11 mouse cellular contexts compared by ENCODE assay signal in the genomic region with DNA sequence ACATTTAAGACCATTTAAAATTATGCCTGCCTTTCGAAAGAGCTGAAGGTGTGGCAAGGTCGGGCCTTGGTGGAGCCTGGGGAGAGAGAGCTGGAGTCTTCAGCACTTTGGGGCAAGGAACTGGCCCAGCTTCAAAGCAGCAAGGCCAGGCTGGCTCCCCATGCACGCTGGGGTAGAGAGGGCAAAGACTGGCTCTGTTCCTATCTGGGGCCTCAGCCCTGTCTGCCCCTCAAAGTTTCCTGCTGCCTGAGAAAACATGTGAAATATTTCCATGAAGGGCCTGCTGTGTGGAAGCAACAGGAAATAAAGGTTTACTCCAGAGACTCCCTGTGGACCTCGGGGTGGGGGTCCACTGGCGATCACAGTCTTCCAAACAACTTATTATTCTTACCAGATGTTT.
DNase-seq lines count a peak whose midpoint lies in the region; ATAC-seq lines count a peak whose summit lies in the region.
"Had no signal": no experiment of that assay in that cellular context is flagged by ENCODE, and none has a peak within 500 bp of the region (broad histone marks: within the 10 kb centered on the region; RNA-seq: fewer than 3 reads in every experiment).

No protein-coding gene starts in this region.

- DNase-seq in adrenal gland, adult 2 months: peak; percentile 33
- DNase-seq in adrenal gland, postnatal 10 days: no peak
- DNase-seq in kidney, postnatal 10 days: no peak
- DNase-seq in embryonic facial prominence, embryonic 10.5 days (ENCODE audit: low spot score): peak; percentile 36
- DNase-seq in retina, embryonic 14.5 days (ENCODE audit: low spot score): no peak
- DNase-seq: cerebellum, postnatal 14 days; gastrocnemius, postnatal 36 days had no signal

- ATAC-seq in kidney, embryonic 14.5 days (ENCODE audit: low FRiP score, low TSS enrichment): no peak
- ATAC-seq in intestine, embryonic 15.5 days: no peak
- no peak for ATAC-seq in erythroid progenitor cell, adult 5-6 weeks (replicated peaks; ENCODE audit: low FRiP score, poor library complexity, severe bottlenecking)
- ATAC-seq: lung, postnatal 0 days had no signal

- no peaks in the 10 kb centered on the region for H3K27me3 ChIP-seq in kidney, embryonic 14.5 days (ENCODE audit: control insufficient read depth, insufficient read depth, low read length)
- H3K27me3 ChIP-seq in embryonic facial prominence, embryonic 10.5 days (replicated peaks; ENCODE audit: low read depth, poor library complexity, severe bottlenecking): no peaks in the 10 kb centered on the region
- no peaks in the 10 kb centered on the region for H3K27me3 ChIP-seq in intestine, embryonic 15.5 days (replicated peaks)

- peak overlapping the region; percentile 37; the same call in 1 of the 2 replicates for H3K27ac ChIP-seq in kidney, embryonic 14.5 days (ENCODE audit: low read depth, low read length)
- H3K27ac ChIP-seq in embryonic facial prominence, embryonic 10.5 days (replicated peaks): peak overlapping the region; percentile 74
- H3K27ac ChIP-seq in intestine, embryonic 15.5 days: 0 out of 2 replicates have a peak overlapping the region, but pooled peaks have one; percentile 22

- H3K4me2 ChIP-seq in kidney, embryonic 14.5 days (replicated peaks; ENCODE audit: low read depth, low read length): no peak overlapping the region
- H3K4me2 ChIP-seq in intestine, embryonic 15.5 days (replicated peaks): no peak overlapping the region

- WGBS in kidney, embryonic 14.5 days: 28% methylated on average over 5 of the region's 5 CpGs
- 42% methylated on average over 5 of the region's 5 CpGs for WGBS in embryonic facial prominence, embryonic 10.5 days
- WGBS in intestine, embryonic 15.5 days: 42% methylated on average over 5 of the region's 5 CpGs

- no peak overlapping the region for H3K4me3 ChIP-seq in kidney, embryonic 14.5 days (ENCODE audit: low read length)
- H3K4me3 ChIP-seq in embryonic facial prominence, embryonic 10.5 days: no peak overlapping the region
- H3K4me3 ChIP-seq in intestine, embryonic 15.5 days (replicated peaks): no peak overlapping the region

- H3K9ac ChIP-seq in kidney, embryonic 14.5 days (ENCODE audit: low read depth, low read length): no peak overlapping the region
- no peak overlapping the region for H3K9ac ChIP-seq in intestine, embryonic 15.5 days

- H3K36me3 ChIP-seq in kidney, embryonic 14.5 days (ENCODE audit: control insufficient read depth, insufficient read depth, low read length): no peaks in the 10 kb centered on the region
- no peaks in the 10 kb centered on the region for H3K36me3 ChIP-seq in embryonic facial prominence, embryonic 10.5 days (replicated peaks)
- no peaks in the 10 kb centered on the region for H3K36me3 ChIP-seq in intestine, embryonic 15.5 days

- peaks cover 17% of the 10 kb centered on the region for H3K4me1 ChIP-seq in kidney, embryonic 14.5 days (ENCODE audit: control insufficient read depth, insufficient read depth, low read length)
- H3K4me1 ChIP-seq in embryonic facial prominence, embryonic 10.5 days: peaks cover 40% of the 10 kb centered on the region
- peaks cover 9% of the 10 kb centered on the region; the same call in 1 of the 2 replicates for H3K4me1 ChIP-seq in intestine, embryonic 15.5 days (replicated peaks)

- no peaks in the 10 kb centered on the region for H3K9me3 ChIP-seq in kidney, embryonic 14.5 days (ENCODE audit: control insufficient read depth, low read length)
- H3K9me3 ChIP-seq in embryonic facial prominence, embryonic 10.5 days: no peaks in the 10 kb centered on the region
- H3K9me3 ChIP-seq in intestine, embryonic 15.5 days: no peaks in the 10 kb centered on the region

Comparison
In these comparisons a context has a peak if more than half of its experiments do, and no peak if none do; other contexts are left out.
1. DNase-seq: peak in adrenal gland, adult 2 months (single experiment) and embryonic facial prominence, embryonic 10.5 days (single experiment); none in adrenal gland, postnatal 10 days (single experiment), kidney, postnatal 10 days (single experiment) and retina, embryonic 14.5 days (single experiment).
2. H3K27ac ChIP-seq: peak in every context shown above with its lines; median percentile 74 in embryonic facial prominence, embryonic 10.5 days; 37 in kidney, embryonic 14.5 days; 22 in intestine, embryonic 15.5 days.